Mouse (Mus musculus): ENCODE data around the gene Enpp1.
"Not testable (repeated sequence)": the region's sequence is repeated elsewhere in the genome, so short reads cannot be mapped to it uniquely, and the experiment has no call there.

The Enpp1 gene

DNA sequence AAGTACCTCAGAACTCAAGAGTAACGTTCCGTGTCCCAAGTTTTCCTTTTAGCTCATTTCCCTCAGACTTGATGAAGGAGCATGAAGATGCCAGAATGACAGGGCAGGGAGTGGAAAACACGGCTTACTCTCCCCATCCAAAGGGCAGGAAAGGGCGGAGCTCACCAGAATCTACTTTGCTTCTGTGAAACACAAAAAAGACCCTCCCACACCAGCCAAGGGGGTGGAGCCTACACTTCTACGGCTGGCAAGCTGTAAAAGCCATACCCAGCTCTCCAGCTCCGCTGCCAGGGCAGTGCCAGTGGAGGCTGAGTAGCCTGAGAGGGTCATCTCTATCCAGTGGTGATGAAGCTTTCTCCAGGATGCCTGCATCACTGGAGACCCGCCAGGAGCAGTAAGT is 72.4 kb downstream of the Enpp1 start:
- no peak for DNase-seq (ENCODE audit: extremely low read depth, low read depth)

DNA sequence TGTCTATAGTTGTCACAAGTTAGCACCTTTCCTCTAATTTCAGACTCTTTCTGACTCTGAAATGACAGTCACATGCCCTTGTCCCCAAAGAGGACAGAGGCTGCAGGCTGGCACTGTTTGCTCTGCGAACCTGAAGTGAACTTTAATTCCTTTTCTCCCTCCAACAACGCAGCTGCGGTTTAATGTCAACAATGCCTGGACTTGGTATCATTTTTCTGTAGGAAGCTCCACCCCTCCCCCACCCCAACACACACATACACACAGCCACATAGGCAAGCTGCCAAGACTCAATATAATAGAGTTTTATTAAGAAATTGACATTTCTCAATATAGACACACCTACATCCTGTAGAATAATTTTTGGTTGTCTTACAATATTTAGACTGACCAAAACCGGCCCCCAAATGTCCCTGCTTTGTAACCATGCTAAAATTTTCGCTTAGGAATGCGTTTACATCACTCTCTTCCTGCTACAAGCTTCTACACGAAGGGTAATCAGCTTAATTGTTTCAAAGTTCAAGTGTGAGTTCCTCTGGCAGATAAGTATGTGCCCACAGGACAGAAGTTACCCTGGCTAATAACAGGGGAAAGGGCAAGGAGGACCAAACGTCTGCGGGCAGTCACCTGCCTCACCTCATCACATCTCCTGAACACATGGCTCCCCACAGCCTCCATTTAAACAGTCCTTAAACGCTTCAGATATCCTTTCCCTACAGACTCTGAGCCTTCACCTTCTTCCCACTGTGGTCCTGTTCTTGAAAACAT is 73.5 kb downstream of the Enpp1 start:
- DNase-seq (ENCODE audit: extremely low read depth, low read depth): no peak

GRCm38 (mm10) chr10:24636986-24637385 is 75.0 kb downstream of the Enpp1 start:
- no peak for DNase-seq (ENCODE audit: extremely low read depth, low read depth)

GRCm38 (mm10) chr10:24635884-24636283 is 76.1 kb downstream of the Enpp1 start:
- DNase-seq (ENCODE audit: extremely low read depth, low read depth): peak; percentile 46

DNA sequence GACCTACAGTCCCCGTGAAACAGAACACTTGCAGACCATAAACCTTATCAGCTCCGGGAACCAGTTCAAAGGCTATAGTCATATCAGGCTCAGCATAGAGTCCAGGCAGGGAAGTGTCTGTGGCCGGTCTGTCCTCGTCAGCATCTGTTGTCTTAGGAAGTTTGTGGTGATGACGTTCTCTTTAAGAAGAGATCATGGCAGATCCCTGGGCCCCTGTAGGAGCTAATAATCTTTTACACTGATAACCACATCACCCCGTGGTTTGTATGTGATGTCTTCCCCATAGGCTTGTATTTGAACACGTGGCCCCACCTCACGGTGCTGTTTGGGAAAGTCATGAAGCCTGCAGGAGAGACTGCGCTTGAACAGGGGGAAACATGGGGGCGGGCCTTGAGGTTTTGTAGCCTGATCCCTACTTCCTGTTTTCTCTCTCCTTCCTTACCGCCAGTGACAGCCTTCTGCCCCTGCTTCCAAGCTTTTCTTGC is 76.6 kb downstream of the Enpp1 start:
- peak; percentile 85 for DNase-seq (ENCODE audit: extremely low read depth, low read depth)

DNA sequence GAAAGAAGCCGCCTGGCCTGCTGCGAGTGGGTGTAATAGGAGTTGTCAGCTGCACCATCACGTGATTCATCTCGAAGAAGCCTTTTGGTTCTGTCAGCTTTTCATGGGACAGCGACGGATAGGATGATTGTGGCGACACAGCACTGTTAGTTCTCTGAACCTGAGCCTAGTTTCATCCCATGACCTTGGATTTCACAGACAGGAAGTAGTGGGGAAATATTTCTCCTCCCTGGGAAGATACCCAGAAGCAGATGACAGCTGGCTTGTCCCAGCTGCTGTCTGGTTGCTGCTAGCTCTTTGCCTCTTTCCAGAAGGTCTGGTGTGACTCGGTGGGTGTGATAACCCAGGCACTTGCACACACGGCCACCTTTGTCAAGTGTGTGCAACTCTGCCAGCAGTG is 77.7 kb downstream of the Enpp1 start:
- no peak for DNase-seq (ENCODE audit: extremely low read depth, low read depth)

- DNase-seq (ENCODE audit: extremely low read depth, low read depth): no peak
These were observed 80.8 kb downstream of the Enpp1 start for GRCm38 (mm10) chr10:24631122-24631521.

GRCm38 (mm10) chr10:24630469-24631081 is 81.4 kb downstream of the Enpp1 start:
- DNase-seq (ENCODE audit: extremely low read depth, low read depth): peak; percentile 69

- DNase-seq (ENCODE audit: extremely low read depth, low read depth): peak; percentile 71
These were observed 82.8 kb downstream of the Enpp1 start for GRCm38 (mm10) chr10:24629086-24629720.

DNA sequence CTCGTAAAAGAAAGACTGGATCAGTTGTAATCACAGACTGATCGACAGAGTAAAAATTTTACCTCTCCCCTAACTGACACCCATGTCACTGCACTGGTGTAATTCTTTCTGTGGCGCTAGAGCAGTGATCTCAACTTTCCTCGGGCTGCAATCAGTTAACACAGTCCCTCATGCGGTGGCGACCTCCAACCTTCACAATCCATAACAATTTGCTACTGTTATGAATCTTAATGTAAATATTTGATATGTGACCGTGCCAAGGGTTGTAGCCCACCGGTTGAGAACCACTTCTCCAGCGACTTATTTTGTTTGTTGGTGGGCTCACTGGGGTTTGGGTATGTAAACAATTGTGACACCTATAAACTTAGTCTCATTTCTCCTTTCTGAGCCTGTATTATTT is 83.5 kb downstream of the Enpp1 start:
- peak; percentile 19 for DNase-seq (ENCODE audit: extremely low read depth, low read depth)

DNA sequence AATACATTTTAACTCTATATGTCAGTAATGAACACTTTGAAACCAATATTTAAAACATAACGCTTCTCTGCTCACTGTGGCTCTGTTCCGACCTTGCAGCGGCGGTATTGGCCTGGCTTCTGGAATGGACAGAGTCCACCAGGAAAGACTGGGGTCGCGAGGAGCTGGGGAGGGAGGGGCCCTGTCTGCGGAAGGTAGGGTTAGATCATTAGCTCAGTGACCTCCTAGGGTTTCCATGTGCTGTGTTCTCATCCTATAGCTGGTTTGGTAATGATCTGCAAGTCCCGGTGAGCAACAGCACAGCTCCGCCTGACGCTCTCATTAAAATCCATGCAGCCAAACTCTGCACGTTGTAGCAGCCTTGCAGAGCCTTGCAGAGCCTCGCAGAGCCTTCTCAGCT is 84.7 kb downstream of the Enpp1 start:
- DNase-seq (ENCODE audit: extremely low read depth, low read depth): no peak

GRCm38 (mm10) chr10:24625060-24625701 is 86.8 kb downstream of the Enpp1 start:
- peak; percentile 68 for DNase-seq (ENCODE audit: extremely low read depth, low read depth)

DNA sequence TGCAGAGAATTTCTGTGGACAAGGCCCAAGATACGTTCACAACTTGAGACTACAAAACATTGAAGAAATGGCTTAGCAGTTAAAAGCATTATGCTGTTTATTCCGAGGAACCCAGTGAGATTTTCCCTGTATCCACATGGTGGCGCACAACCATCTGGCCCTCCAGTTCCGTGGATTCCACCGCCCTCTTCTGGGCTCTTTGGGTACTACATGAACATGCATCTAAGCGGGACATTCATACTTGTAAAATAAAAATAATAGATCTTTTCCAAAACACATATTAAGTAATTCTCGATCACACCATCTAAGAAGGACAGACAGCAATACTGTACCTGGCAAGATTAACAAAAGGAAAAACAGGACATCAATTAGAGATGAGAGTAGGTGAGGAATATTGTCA is 89.4 kb downstream of the Enpp1 start:
- peak; percentile 65 for DNase-seq (ENCODE audit: extremely low read depth, low read depth)

GRCm38 (mm10) chr10:24621572-24621971 is 90.4 kb downstream of the Enpp1 start:
- DNase-seq (ENCODE audit: extremely low read depth, low read depth): peak; percentile 29

DNA sequence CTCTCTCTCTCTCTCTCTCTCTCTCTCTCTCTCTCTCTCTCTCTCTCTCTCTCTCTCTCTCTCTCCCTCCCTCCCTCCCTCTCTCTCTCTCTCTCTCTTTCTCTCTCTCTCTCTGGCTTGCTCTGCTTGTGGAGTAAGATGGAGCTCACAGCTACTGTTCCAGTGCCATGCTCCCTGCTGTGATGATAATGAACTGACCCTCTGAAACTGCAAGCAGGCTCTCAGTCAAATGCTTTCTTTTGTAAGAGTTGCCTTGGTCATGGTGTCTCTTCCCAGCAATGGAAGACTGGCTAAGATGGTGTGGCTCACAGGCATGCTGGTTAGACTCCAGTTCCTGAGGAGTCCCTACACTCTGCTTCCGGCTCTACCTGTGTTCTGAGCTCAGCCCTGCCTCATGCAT is 95.4 kb downstream of the Enpp1 start:
- DNase-seq (ENCODE audit: extremely low read depth, low read depth): not testable (repeated sequence)

- DNase-seq (ENCODE audit: extremely low read depth, low read depth): no peak
These were observed 96.2 kb downstream of the Enpp1 start for GRCm38 (mm10) chr10:24615799-24616198.

- no peak for DNase-seq (ENCODE audit: extremely low read depth, low read depth)
These were observed 97.2 kb downstream of the Enpp1 start for GRCm38 (mm10) chr10:24614726-24615125.

DNA sequence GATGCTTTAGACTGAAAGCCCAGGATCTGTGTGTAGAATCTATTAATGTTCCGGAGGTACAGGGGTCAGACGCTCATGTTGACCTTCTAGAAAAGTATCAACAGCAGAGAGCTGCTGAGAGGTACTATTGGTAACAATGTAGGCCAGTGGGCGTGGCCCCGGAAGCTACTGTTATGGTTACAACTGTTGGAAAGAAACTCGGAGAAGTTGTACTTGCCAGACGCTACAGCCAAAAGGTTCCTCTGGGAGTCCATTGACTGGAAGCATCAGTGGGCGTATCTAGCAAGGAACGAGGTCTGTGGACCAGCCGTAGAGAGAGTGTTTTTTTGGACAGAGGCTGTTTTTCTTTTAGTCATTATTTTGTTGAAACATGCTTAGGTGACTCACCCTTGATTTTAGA is 102.2 kb downstream of the Enpp1 start:
- DNase-seq (ENCODE audit: extremely low read depth, low read depth): no peak

- DNase-seq (ENCODE audit: extremely low read depth, low read depth): no peak
These were observed 102.8 kb downstream of the Enpp1 start for GRCm38 (mm10) chr10:24609146-24609545.

DNA sequence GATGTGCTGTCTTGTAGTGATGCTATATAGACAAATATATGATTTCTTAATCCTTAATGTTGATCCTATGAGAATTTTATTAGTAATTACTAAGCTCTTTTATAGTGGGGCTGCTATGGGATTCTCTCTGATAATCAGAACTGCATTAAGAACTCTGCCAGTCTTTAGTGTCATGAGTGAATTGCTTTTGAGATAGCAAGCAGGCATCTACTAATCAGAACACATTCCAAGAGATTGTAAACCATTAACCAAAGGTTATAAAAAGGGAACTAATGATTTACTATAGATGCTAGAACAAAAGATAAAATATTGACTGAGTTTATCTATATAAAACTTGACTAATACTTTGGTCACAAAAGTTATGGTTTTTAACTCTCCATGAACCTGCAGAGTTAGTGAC is 108.2 kb downstream of the Enpp1 start:
- no peak for DNase-seq (ENCODE audit: extremely low read depth, low read depth)

- no peak for DNase-seq (ENCODE audit: extremely low read depth, low read depth)
These were observed 108.9 kb downstream of the Enpp1 start for GRCm38 (mm10) chr10:24603035-24603434.

DNA sequence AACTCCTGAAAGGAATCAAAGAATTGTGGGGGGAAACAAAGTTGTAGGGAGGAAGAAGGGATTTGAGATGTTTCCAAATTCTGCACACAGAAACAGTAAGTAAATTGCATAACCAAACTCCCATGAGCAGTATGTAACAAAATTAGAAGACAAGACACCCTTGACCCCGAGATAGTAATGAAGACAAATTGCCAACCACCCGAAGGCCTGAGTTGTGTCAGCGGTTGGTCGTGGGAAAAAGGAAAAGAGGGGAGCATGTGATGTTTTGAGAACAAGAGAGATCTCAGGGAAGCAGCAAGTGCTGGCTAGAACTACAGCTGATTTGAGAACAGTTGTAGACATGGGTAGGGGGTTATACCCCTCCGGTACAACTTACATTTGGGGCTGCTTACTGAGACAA is 112.2 kb downstream of the Enpp1 start:
- no peak for DNase-seq (ENCODE audit: extremely low read depth, low read depth)
